Mouse (Mus musculus) heart, postnatal 0 days (tissue): ENCODE data around the gene Gstt4.

Source experiments
- CTCF ChIP-seq: IDR thresholded peaks from 2 replicates; pipeline ENCODE4 v1.5.1; 2016; ENCODE audit warnings: antibody characterized with exemption, control low read depth, low read depth
- EP300 ChIP-seq: IDR thresholded peaks from 2 replicates; pipeline ENCODE4 v1.6.1; 2016; ENCODE audit warnings: antibody characterized with exemption, low read depth

- TF ChIP-seq EP300, result no peak
- TF ChIP-seq CTCF, result no peak
Measured at GRCm38 (mm10) chr10:75845306-75845930, 23.1 kb upstream of the Gstt4 start.
